Mouse (Mus musculus) liver, embryonic 14.5 days (tissue): ENCODE data around the gene Ttyh2.

ENCODE experiments used
- CTCF ChIP-seq: IDR thresholded peaks from 2 replicates; pipeline ENCODE4 v1.5.1; 2016; ENCODE audit warnings: antibody characterized with exemption, low read depth, control low read depth
- EP300 ChIP-seq: IDR thresholded peaks from 2 replicates; pipeline ENCODE4 v1.6.1; 2016; ENCODE audit warnings: antibody characterized with exemption, low read depth

- peak; percentile 97 for TF ChIP-seq CTCF
- TF ChIP-seq EP300: no peak
These were observed 69.9 kb downstream of the Ttyh2 start for GRCm38 (mm10) chr11:114745134-114745533.
